Mouse (Mus musculus) urinary bladder, adult 18-20 months (tissue): ENCODE data around the gene Ifna4.

ENCODE experiments used
- DNase-seq, 2 experiments: peaks; one replicate each; pipeline ENCODE4 v3.0.0; 2022; ENCODE audit warnings: low spot score in 2 of 2, mixed read lengths in 2 of 2

Gene Ifna4

GRCm38 (mm10) chr4:88867366-88867925 lies 25.8 kb downstream of the Ifna4 start:
- peak; percentile 60 to 74 for DNase-seq

DNA sequence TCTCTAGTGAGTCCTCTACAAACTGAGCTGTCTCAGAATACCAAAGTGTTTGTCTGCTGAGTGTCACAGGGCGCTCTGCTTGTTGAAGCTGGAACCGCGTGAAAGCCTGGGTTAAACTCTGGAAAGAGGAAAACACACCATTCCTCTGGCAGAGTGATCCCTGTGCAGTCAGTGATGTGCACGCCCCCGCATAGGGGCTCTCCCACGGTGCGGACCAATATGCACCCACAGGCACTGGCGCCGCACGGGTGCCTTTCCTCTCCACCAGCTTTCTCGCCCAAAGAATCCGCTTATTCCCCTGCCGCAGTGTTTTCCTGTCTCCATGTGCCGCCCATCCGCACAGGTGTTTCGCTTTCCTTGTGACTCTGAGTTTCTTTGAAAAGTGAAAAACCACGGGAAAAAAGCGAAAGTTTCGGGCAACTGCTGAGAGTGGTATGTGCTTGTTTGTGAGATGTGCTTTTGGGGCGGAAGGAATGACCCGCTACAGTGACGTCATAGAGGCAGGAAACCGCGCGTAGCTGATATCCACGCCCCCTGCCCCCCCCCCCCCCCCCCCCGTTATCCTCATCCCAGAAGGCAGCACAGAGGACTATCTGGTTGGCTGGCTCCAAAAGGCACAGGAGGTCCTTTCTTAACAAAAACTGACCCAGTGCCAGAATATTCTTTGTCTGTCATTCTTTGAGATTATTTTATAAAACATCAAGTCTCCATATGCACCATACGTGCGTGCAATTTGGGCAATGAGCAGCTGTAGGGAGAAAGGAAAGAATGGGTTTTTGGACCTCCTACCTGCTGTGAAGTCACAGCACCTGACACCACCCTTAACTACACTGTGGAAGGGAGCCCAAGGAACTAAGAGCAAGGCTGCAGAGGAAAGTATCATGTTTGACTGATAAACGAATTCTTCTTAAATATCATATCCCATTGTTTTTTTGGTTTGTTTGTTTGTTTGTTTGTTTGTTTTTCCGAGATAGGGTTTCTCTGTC lies 26.6 kb downstream of the Ifna4 start:
- DNase-seq = peak in 1 of 2 experiments; percentile 44

DNA sequence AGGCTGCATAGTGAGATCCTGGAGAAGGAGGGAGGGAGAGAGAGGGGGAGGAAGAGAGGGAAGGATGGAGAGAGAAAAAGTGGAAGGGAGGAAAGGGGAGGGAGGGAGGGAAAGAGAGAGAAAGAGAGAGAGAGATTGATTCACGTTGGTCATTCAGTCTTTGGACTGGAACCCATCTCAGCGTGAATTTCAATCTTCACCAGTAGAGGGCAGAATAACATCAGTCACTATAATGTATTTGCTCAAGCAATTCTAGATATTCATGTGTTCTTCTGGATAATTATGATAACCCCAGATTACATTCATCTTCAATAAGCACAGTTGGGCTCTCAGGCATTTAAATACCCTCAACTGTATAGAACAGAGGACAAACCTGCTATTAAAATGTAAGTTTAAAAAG lies 31.0 kb downstream of the Ifna4 start:
- DNase-seq = no peak

DNA sequence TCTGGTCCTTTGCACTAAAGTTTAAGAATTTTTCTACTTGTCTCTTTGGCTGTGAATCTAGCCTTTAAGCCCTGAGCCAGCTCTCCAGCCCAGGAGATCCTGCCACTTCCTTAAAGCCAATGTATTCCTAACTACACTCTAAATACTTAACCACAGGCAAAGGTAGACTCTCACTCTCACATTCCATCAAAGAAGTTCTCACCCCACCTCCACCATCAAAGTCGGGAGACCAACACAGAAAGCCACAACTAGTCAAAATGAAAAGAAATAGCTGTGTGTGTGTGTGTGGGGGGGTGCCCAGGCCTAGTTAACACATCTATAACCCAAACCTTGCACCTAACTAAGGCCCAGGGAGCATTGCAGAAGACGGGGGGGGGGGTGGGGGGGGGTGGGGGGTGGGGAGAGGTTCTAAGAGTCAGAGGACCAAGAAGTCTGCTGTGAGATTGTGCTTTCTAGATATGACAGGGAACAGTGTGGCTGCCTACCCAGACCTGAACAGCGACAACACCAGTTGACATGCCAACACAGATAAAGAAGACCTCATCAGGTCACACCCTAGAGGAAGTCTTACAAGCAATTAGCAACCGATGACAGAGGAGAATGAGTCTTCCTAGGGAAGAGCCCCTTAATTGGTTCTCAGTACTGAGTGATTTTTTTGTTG lies 33.9 kb downstream of the Ifna4 start:
- DNase-seq = no peak

GRCm38 (mm10) chr4:88876520-88876919 lies 34.9 kb downstream of the Ifna4 start:
- DNase-seq = no peak

DNA sequence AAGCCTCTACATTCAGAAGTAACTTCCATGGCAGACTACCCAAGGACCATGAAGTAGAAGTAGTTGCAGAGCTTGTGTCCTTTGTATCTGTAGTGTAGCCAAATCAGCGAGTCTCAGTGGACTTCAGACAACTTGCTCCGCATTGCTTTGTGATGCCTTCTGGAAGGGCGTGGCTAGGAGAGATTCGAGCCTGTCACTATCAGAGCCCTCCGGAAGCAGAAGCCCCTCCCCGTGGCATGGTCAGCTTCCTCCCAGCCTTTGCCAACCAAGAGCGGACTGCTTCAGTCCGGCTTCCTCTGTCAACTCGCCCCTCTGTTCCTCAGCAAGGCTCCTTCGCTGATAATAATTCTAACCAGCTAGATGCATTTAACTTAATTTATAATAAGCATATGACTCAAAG lies 36.6 kb downstream of the Ifna4 start:
- no peak for DNase-seq

GRCm38 (mm10) chr4:88878772-88879171 lies 37.1 kb downstream of the Ifna4 start:
- no peak for DNase-seq

- no peak for DNase-seq
Measured at GRCm38 (mm10) chr4:88880101-88880500, 38.4 kb downstream of the Ifna4 start, which contains the start of gene Ifne. Gene Ifne (minus strand): TSS chr4:88880201.

DNA sequence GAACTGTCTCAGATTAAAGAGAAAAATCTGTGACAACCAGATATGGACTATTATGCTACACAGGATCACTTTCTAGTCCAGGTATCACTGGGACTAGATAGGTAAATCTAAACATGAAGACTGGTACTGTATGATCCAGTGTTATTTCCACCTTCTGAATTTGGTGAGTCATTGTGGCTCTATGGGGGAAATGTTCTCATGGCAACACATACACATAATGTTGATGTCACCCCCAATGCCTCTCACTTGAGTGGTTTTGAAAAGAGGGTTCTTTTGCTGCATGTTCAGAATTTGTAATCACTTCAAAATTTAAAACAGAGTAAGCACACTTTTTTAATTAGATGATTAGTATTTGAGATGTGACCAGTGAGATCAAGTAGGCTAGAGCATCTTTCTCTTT lies 46.6 kb downstream of the Ifna4 start:
- no peak for DNase-seq
